Mouse (Mus musculus) liver, embryonic 13.5 days (tissue): ENCODE measurements at regions not wholly inside any gene's neighbourhood (a gene's known extent, or its start where the extent isn't known, plus 50 kb on each side); places are given as distances from the start of the nearest gene placed in this dataset.

Source experiments
- ATAC-seq: fragments of 200-750 bp; cut with Nextera tagmentation; 2 replicates; pipeline ENCODE4 v1.8.0; 2017; ENCODE audit warnings: low read depth, mild to moderate bottlenecking, moderate number of reproducible peaks, moderate library complexity
- DNase-seq: peaks from one replicate; pipeline ENCODE4 v3.0.0; 2022
- H3K27ac ChIP-seq: fragments of 300-500 bp; sonication (generic); 2 replicates; pipeline ENCODE4 v1.5.1; 2015; ENCODE audit warnings: moderate library complexity, mild to moderate bottlenecking, inconsistent platforms
- H3K27me3 ChIP-seq: fragments of 300-500 bp; sonication (generic); 2 replicates; pipeline ENCODE4 v1.6.1; 2015; ENCODE audit warnings: mild to moderate bottlenecking, inconsistent platforms
- H3K36me3 ChIP-seq: fragments of 300-500 bp; sonication (generic); 2 replicates; pipeline ENCODE4 v1.6.1; 2015; ENCODE audit warnings: mild to moderate bottlenecking, inconsistent platforms
- H3K4me1 ChIP-seq: fragments of 300-500 bp; sonication (generic); replicated peaks from 2 replicates; pipeline ENCODE4 v1.6.1; 2015; ENCODE audit warnings: inconsistent platforms
- H3K4me2 ChIP-seq: fragments of 300-500 bp; sonication (generic); 2 replicates; pipeline ENCODE4 v1.6.1; 2015; ENCODE audit warnings: inconsistent platforms, mild to moderate bottlenecking, moderate library complexity
- H3K4me3 ChIP-seq: fragments of 300-500 bp; sonication (generic); replicated peaks from 2 replicates; pipeline ENCODE4 v1.5.1; 2015; ENCODE audit warnings: mild to moderate bottlenecking, inconsistent platforms
- H3K9ac ChIP-seq: fragments of 300-500 bp; sonication (generic); 2 replicates; pipeline ENCODE4 v1.6.1; 2015; ENCODE audit warnings: mild to moderate bottlenecking, inconsistent platforms
- H3K9me3 ChIP-seq: fragments of 300-500 bp; sonication (generic); replicated peaks from 2 replicates; pipeline ENCODE4 v1.6.1; 2016; ENCODE audit warnings: inconsistent platforms
- WGBS: fragments of 180-500 bp; shearing (Covaris S2); methylation state at CpG from one replicate; pipeline ENCODE4 v1.1.7; 2015; ENCODE audit not compliant: insufficient replicate concordance; 5-methylcytosine and 5-hydroxymethylcytosine counted together

- Histone ChIP-seq H3K9ac (no peak overlapping the region), H3K36me3 (no peaks in the 10 kb centered on the region), H3K9me3 (no peaks in the 10 kb centered on the region), H3K4me1 (peaks cover 11% of the 10 kb centered on the region), H3K27me3 (peaks cover 7% of the 10 kb centered on the region; the same call in 1 of the 2 replicates), H3K27ac (no peak overlapping the region), H3K4me2 (no peak overlapping the region), H3K4me3 (no peak overlapping the region)
- DNase-seq (no peak), ATAC-seq (no peak)
- WGBS, result 58% methylated on average over 4 of the region's 4 CpGs
Observed at GRCm38 (mm10) chr10:19187716-19188081, 168.6 kb upstream of the Olig3 start.

GRCm38 (mm10) chr10:19187084-19187615 lies 169.2 kb upstream of the Olig3 start:
- Histone ChIP-seq H3K27me3 (peaks cover 7% of the 10 kb centered on the region; the same call in 1 of the 2 replicates), H3K4me1 (peaks cover 5% of the 10 kb centered on the region), H3K9me3 (no peaks in the 10 kb centered on the region), H3K27ac (no peak overlapping the region), H3K4me2 (no peak overlapping the region), H3K9ac (no peak overlapping the region), H3K4me3 (no peak overlapping the region), H3K36me3 (no peaks in the 10 kb centered on the region)
- ATAC-seq (no peak), DNase-seq (no peak)
- 60% methylated on average over 2 of the region's 2 CpGs for WGBS

GRCm38 (mm10) chr10:19185790-19186581 lies 170.3 kb upstream of the Olig3 start:
- peak overlapping the region; percentile 44 for H3K9ac ChIP-seq
- no peak for DNase-seq

GRCm38 (mm10) chr10:19184886-19185285 lies 169.4 kb upstream of the Tnfaip3 start:
- Histone ChIP-seq H3K27ac (no peak overlapping the region), H3K9ac (no peak overlapping the region), H3K9me3 (no peaks in the 10 kb centered on the region), H3K27me3 (peaks cover 7% of the 10 kb centered on the region; the same call in 1 of the 2 replicates), H3K4me1 (0 out of 2 replicates have a peak, but pooled peaks cover 3% of the 10 kb centered on the region), H3K4me3 (no peak overlapping the region), H3K4me2 (no peak overlapping the region), H3K36me3 (no peaks in the 10 kb centered on the region)
- DNase-seq, result no peak
- no peak for ATAC-seq
- 81% methylated on average over 7 of the region's 7 CpGs for WGBS

More at GRCm38 (mm10) chr10:19185790-19186581, 170.3 kb upstream of the Olig3 start:
- Histone ChIP-seq H3K27ac (no peak overlapping the region), H3K4me1 (0 out of 2 replicates have a peak, but pooled peaks cover 3% of the 10 kb centered on the region), H3K36me3 (no peaks in the 10 kb centered on the region), H3K9me3 (no peaks in the 10 kb centered on the region), H3K4me2 (peak overlapping the region; percentile 57), H3K27me3 (peaks cover 7% of the 10 kb centered on the region; the same call in 1 of the 2 replicates), H3K4me3 (peak overlapping the region; percentile 44)
- ATAC-seq, result no peak
- WGBS, result 5% methylated on average over 18 of the region's 18 CpGs

GRCm38 (mm10) chr10:19177895-19178294 lies 162.4 kb upstream of the Tnfaip3 start:
- Histone ChIP-seq H3K36me3 (no peaks in the 10 kb centered on the region), H3K4me2 (no peak overlapping the region), H3K9ac (no peak overlapping the region), H3K9me3 (no peaks in the 10 kb centered on the region), H3K27ac (no peak overlapping the region), H3K27me3 (no peaks in the 10 kb centered on the region), H3K4me3 (no peak overlapping the region), H3K4me1 (no peaks in the 10 kb centered on the region)
- ATAC-seq (no peak), DNase-seq (no peak)
- WGBS, result 60% methylated on average over 5 of the region's 5 CpGs

- H3K4me2 ChIP-seq, result no peak overlapping the region
- H3K4me3 ChIP-seq, result no peak overlapping the region
- no peak for ATAC-seq
- no peaks in the 10 kb centered on the region for H3K36me3 ChIP-seq
- H3K9me3 ChIP-seq, result no peaks in the 10 kb centered on the region
- H3K9ac ChIP-seq, result no peak overlapping the region
- no peaks in the 10 kb centered on the region for H3K27me3 ChIP-seq
- no peak overlapping the region for H3K27ac ChIP-seq
- DNase-seq, result no peak
- WGBS, result 32% methylated on average over 2 of the region's 2 CpGs
- H3K4me1 ChIP-seq, result no peaks in the 10 kb centered on the region
Observed at GRCm38 (mm10) chr10:19177414-19177813, 162.0 kb upstream of the Tnfaip3 start.

- Histone ChIP-seq H3K4me1 (no peaks in the 10 kb centered on the region), H3K4me2 (no peak overlapping the region), H3K27ac (no peak overlapping the region), H3K9me3 (no peaks in the 10 kb centered on the region), H3K9ac (no peak overlapping the region), H3K27me3 (no peaks in the 10 kb centered on the region), H3K36me3 (no peaks in the 10 kb centered on the region), H3K4me3 (no peak overlapping the region)
- no peak for ATAC-seq
- DNase-seq, result no peak
- WGBS, result 60% methylated on average over 3 of the region's 3 CpGs
Observed at GRCm38 (mm10) chr10:19176249-19176648, 160.8 kb upstream of the Tnfaip3 start.

- no peak overlapping the region for H3K27ac ChIP-seq
- 50% methylated on average over 3 of the region's 3 CpGs for WGBS
- H3K4me1 ChIP-seq, result 0 out of 2 replicates have a peak, but pooled peaks cover 7% of the 10 kb centered on the region
- ATAC-seq, result no peak
- no peak overlapping the region for H3K4me3 ChIP-seq
- H3K27me3 ChIP-seq, result no peaks in the 10 kb centered on the region
- DNase-seq, result no peak
- H3K36me3 ChIP-seq, result no peaks in the 10 kb centered on the region
- H3K9ac ChIP-seq, result no peak overlapping the region
- H3K4me2 ChIP-seq, result no peak overlapping the region
- H3K9me3 ChIP-seq, result no peaks in the 10 kb centered on the region
Observed at GRCm38 (mm10) chr10:19171834-19172233, 156.4 kb upstream of the Tnfaip3 start.

- Histone ChIP-seq H3K9ac (no peak overlapping the region), H3K36me3 (no peaks in the 10 kb centered on the region), H3K9me3 (no peaks in the 10 kb centered on the region), H3K4me2 (no peak overlapping the region), H3K27ac (no peak overlapping the region), H3K4me3 (no peak overlapping the region), H3K27me3 (no peaks in the 10 kb centered on the region), H3K4me1 (0 out of 2 replicates have a peak, but pooled peaks cover 7% of the 10 kb centered on the region)
- ATAC-seq, result no peak
- DNase-seq, result no peak
- 14% methylated on average over 4 of the region's 4 CpGs for WGBS
Observed at GRCm38 (mm10) chr10:19170596-19170995, 155.1 kb upstream of the Tnfaip3 start.

- H3K36me3 ChIP-seq, result no peaks in the 10 kb centered on the region
- 38% methylated on average over 2 of the region's 2 CpGs for WGBS
- H3K4me1 ChIP-seq, result 0 out of 2 replicates have a peak, but pooled peaks cover 7% of the 10 kb centered on the region
- H3K27ac ChIP-seq, result no peak overlapping the region
- H3K27me3 ChIP-seq, result no peaks in the 10 kb centered on the region
- DNase-seq, result no peak
- H3K4me3 ChIP-seq, result no peak overlapping the region
- no peak for ATAC-seq
- H3K9ac ChIP-seq, result no peak overlapping the region
- no peak overlapping the region for H3K4me2 ChIP-seq
- no peaks in the 10 kb centered on the region for H3K9me3 ChIP-seq
Observed at GRCm38 (mm10) chr10:19169272-19169671, 153.8 kb upstream of the Tnfaip3 start.

- WGBS, result 68% methylated on average over 5 of the region's 5 CpGs
- H3K9ac ChIP-seq, result no peak overlapping the region
- no peaks in the 10 kb centered on the region for H3K9me3 ChIP-seq
- H3K4me3 ChIP-seq, result no peak overlapping the region
- H3K36me3 ChIP-seq, result no peaks in the 10 kb centered on the region
- no peak overlapping the region for H3K4me2 ChIP-seq
- H3K4me1 ChIP-seq, result 0 out of 2 replicates have a peak, but pooled peaks cover 7% of the 10 kb centered on the region
- DNase-seq (no peak), ATAC-seq (no peak)
- no peaks in the 10 kb centered on the region for H3K27me3 ChIP-seq
- H3K27ac ChIP-seq, result no peak overlapping the region
Observed at GRCm38 (mm10) chr10:19168362-19168761, 152.9 kb upstream of the Tnfaip3 start.
